Mouse (Mus musculus): Measurements from ENCODE around the gene Krtap5-1. TPM values are rescaled to one million over a fixed set of nuclear protein-coding genes. Genes with fewer than 3 reads are reported as not detected.

Krtap5-1 gene
- not detected in 2 replicates for polyA plus RNA-seq (2012; rRNA removed)

GRCm38 (mm10) chr7:142297018-142297417 lies at the start of gene Krtap5-1:
Krtap5-1 (minus strand) TSS chr7:142297118.

GRCm38 (mm10) chr7:142303249-142303648 lies 6.3 kb upstream of the Krtap5-1 start, which contains the start of gene Krtap5-4:
Krtap5-4 (plus strand) TSS chr7:142303549.

DNA sequence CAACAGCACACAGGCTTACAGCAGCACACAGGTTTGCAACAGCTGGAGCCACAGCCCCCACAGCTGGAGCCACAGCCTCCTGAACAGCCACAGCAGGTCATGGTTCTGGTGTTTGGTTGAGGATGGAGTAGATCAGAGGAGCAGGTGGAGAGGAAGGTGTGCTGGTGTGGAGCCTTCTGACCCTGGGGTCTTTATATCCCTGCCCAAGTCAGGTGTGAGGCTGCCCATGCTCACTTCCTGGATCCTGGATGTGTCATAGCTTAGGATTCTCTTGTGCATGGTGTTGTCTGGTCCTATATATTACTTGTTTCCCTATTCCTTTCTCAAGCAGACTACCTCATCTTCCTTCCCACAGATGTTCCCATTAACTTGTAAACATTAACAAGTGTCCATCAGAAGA lies 22.7 kb downstream of the Krtap5-1 start, which contains the start of gene Gm4559:
TSS of gene Gm4559 (minus strand) at position 101 of the 400 bp plus-strand sequence.

DNA sequence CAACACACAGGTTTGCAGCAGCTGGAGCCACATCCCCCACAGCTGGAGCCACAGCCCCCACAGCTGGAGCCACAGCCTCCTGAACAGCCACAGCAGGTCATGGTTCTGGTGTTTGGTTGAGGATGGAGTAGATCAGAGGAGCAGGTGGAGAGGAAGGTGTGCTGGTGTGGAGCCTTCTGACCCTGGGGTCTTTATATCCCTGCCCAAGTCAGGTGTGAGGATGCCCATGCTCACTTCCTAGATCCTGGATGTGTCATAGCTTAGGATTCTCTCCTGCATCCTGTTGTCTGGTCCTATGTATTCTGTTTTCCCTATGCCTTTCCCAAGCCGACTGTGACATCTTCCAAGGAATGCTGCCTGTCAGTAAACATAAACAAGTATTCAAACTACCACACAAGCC lies 38.7 kb downstream of the Krtap5-1 start, which contains the start of gene Gm2431:
TSS of gene Gm2431 (minus strand) at position 101 of the 400 bp plus-strand sequence.

Other genes starting within 250 kb of the Krtap5-1 start
- gene Mob2, start 236.1 kb downstream of the Krtap5-1 start, polyA plus RNA-seq (2012; rRNA removed) = 40.6 and 44.6 TPM in 2 replicates
- gene Dusp8, start 201.3 kb downstream of the Krtap5-1 start, polyA plus RNA-seq (2012; rRNA removed) = 2.7 and 2.8 TPM in 2 replicates
- gene Gm45618, start 176.4 kb downstream of the Krtap5-1 start, polyA plus RNA-seq (2012; rRNA removed) = not detected in 2 replicates
- not detected in 2 replicates for gene Gm39115, start 161.1 kb downstream of the Krtap5-1 start, polyA plus RNA-seq (2012; rRNA removed)
- gene Gm45337, start 152.5 kb downstream of the Krtap5-1 start, polyA plus RNA-seq (2012; rRNA removed) = not detected in 2 replicates
- gene Gm29735, start 140.0 kb downstream of the Krtap5-1 start, polyA plus RNA-seq (2012; rRNA removed) = not detected in 2 replicates
- gene Gm4553, start 131.4 kb downstream of the Krtap5-1 start, polyA plus RNA-seq (2012; rRNA removed) = not detected in 2 replicates
- not detected in 2 replicates for gene Krtap5-2, start 121.1 kb downstream of the Krtap5-1 start, polyA plus RNA-seq (2012; rRNA removed)
- gene Gm10153, start 106.7 kb downstream of the Krtap5-1 start, polyA plus RNA-seq (2012; rRNA removed) = not detected in 2 replicates
- not detected in 2 replicates for gene Krtap5-3, start 95.8 kb downstream of the Krtap5-1 start, polyA plus RNA-seq (2012; rRNA removed)
- not detected in 2 replicates for gene Gm7579, start 85.3 kb downstream of the Krtap5-1 start, polyA plus RNA-seq (2012; rRNA removed)
- gene Krtap5-5, start 67.1 kb downstream of the Krtap5-1 start, polyA plus RNA-seq (2012; rRNA removed) = not detected in 2 replicates
- not detected in 2 replicates for gene Gm40460, start 56.0 kb downstream of the Krtap5-1 start, polyA plus RNA-seq (2012; rRNA removed)
- not detected in 2 replicates for gene Gm2431, start 38.8 kb downstream of the Krtap5-1 start, polyA plus RNA-seq (2012; rRNA removed)
- gene Gm4559, start 22.8 kb downstream of the Krtap5-1 start, polyA plus RNA-seq (2012; rRNA removed) = not detected in 2 replicates
- gene Krtap5-4, start 6.4 kb upstream of the Krtap5-1 start, polyA plus RNA-seq (2012; rRNA removed) = not detected in 2 replicates
- 0.87 and 0.93 TPM in 2 replicates for gene Ifitm10, start 76.6 kb upstream of the Krtap5-1 start, polyA plus RNA-seq (2012; rRNA removed)
- gene Gm49369, start 85.5 kb upstream of the Krtap5-1 start, polyA plus RNA-seq (2012; rRNA removed) = 0.38 and 0.44 TPM in 2 replicates
- gene Ctsd, start 90.9 kb upstream of the Krtap5-1 start, polyA plus RNA-seq (2012; rRNA removed) = 158 and 192 TPM in 2 replicates
- gene Syt8, start 137.7 kb upstream of the Krtap5-1 start, polyA plus RNA-seq (2012; rRNA removed) = 1.5 TPM in 1 of 2 replicates, not detected in the other
- gene Tnni2, start 144.7 kb upstream of the Krtap5-1 start, polyA plus RNA-seq (2012; rRNA removed) = 3.3 and 8.7 TPM in 2 replicates
- gene Lsp1, start 163.7 kb upstream of the Krtap5-1 start, polyA plus RNA-seq (2012; rRNA removed) = 12.0 and 13.8 TPM in 2 replicates
- 0.27 and 5.5 TPM in 2 replicates for gene Tnnt3, start 201.7 kb upstream of the Krtap5-1 start, polyA plus RNA-seq (2012; rRNA removed)
- 44.6 and 47.3 TPM in 2 replicates for gene Mrpl23, start 235.6 kb upstream of the Krtap5-1 start, polyA plus RNA-seq (2012; rRNA removed)

Measured in liver, embryonic 14 days (tissue).